Mouse (Mus musculus): ENCODE results near the gene Pfkfb2. TPM values are rescaled to one million over a fixed set of nuclear protein-coding genes. Genes with fewer than 3 reads are reported as not detected.
A peak's percentile ranks its signal among the peaks of the same experiment; 100 is the strongest.

The Pfkfb2 gene
- polyA plus RNA-seq, 1 experiment from 2014 or later, result 10.1 TPM

DNA sequence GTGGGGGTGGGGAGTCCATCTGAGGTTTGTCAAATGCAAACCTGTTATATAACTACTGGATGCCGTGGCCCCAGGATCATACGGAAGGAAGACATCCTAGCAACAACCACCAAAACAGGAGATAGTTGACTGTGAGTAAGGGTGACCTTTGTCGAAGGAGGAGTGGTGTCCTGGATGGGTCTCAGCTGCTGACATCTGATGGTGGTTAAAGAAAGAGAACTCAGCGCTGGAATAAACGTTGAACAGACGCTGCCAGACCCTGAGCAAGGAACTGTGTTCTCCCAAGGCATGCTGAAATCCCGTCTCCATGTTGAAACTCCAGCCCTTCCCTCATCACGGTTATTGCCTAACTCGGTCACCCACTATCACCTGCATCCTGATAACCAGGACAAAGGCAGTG lies 30.6 kb upstream of the Pfkfb2 start:
- no peak overlapping the region for H3K27ac ChIP-seq (replicated peaks)
- no peaks in the 10 kb centered on the region for H3K27me3 ChIP-seq
- H3K36me3 ChIP-seq, result no peaks in the 10 kb centered on the region
- H3K4me1 ChIP-seq, result no peaks in the 10 kb centered on the region
- no peak overlapping the region for H3K4me2 ChIP-seq (replicated peaks)
- 67% methylated on average over 9 of the region's 9 CpGs for WGBS
- H3K4me3 ChIP-seq (replicated peaks), result no peak overlapping the region
- no peak overlapping the region for H3K9ac ChIP-seq
- no peak for ATAC-seq (ENCODE audit: insufficient number of reproducible peaks, low FRiP score, low TSS enrichment, low read depth)
- H3K9me3 ChIP-seq (replicated peaks), result no peaks in the 10 kb centered on the region

GRCm38 (mm10) chr1:130746819-130747218 lies 17.8 kb upstream of the Pfkfb2 start:
- no peak overlapping the region for H3K4me3 ChIP-seq (replicated peaks)
- no peak overlapping the region for H3K27ac ChIP-seq (replicated peaks)
- no peak for ATAC-seq (ENCODE audit: insufficient number of reproducible peaks, low FRiP score, low TSS enrichment, low read depth)
- 90% methylated on average over 3 of the region's 3 CpGs for WGBS
- H3K4me2 ChIP-seq (replicated peaks), result no peak overlapping the region
- H3K36me3 ChIP-seq, result no peaks in the 10 kb centered on the region
- H3K9ac ChIP-seq, result no peak overlapping the region
- no peaks in the 10 kb centered on the region for H3K4me1 ChIP-seq
- H3K9me3 ChIP-seq (replicated peaks), result no peaks in the 10 kb centered on the region
- H3K27me3 ChIP-seq, result no peaks in the 10 kb centered on the region

- Histone ChIP-seq H3K4me3 (replicated peaks) (no peak overlapping the region), H3K4me2 (replicated peaks) (no peak overlapping the region), H3K27me3 (no peaks in the 10 kb centered on the region), H3K9me3 (replicated peaks) (no peaks in the 10 kb centered on the region), H3K9ac (no peak overlapping the region), H3K36me3 (no peaks in the 10 kb centered on the region), H3K27ac (replicated peaks) (no peak overlapping the region), H3K4me1 (peaks cover 4% of the 10 kb centered on the region; the same call in 1 of the 2 replicates)
- ATAC-seq (ENCODE audit: insufficient number of reproducible peaks, low FRiP score, low TSS enrichment, low read depth), result no peak
- WGBS, result 87% methylated on average over 3 of the region's 3 CpGs
These were observed 16.5 kb upstream of the Pfkfb2 start for GRCm38 (mm10) chr1:130745591-130745990.

- WGBS, result 81% methylated on average over 5 of the region's 5 CpGs
- no peak overlapping the region for H3K4me2 ChIP-seq (replicated peaks)
- no peak overlapping the region for H3K27ac ChIP-seq (replicated peaks)
These were observed 15.9 kb upstream of the Pfkfb2 start for GRCm38 (mm10) chr1:130744961-130745360.

GRCm38 (mm10) chr1:130744217-130744616 lies 15.2 kb upstream of the Pfkfb2 start:
- Histone ChIP-seq H3K9ac (no peak overlapping the region), H3K27ac (replicated peaks) (no peak overlapping the region), H3K9me3 (replicated peaks) (no peaks in the 10 kb centered on the region), H3K4me2 (replicated peaks) (no peak overlapping the region), H3K27me3 (no peaks in the 10 kb centered on the region), H3K4me1 (peaks cover 4% of the 10 kb centered on the region; the same call in 1 of the 2 replicates), H3K4me3 (replicated peaks) (no peak overlapping the region), H3K36me3 (no peaks in the 10 kb centered on the region)
- ATAC-seq (ENCODE audit: insufficient number of reproducible peaks, low FRiP score, low TSS enrichment, low read depth), result no peak
- 51% methylated on average over 2 of the region's 2 CpGs for WGBS

More at GRCm38 (mm10) chr1:130744961-130745360, 15.9 kb upstream of the Pfkfb2 start:
- Histone ChIP-seq H3K4me3 (replicated peaks) (no peak overlapping the region), H3K4me1 (peaks cover 4% of the 10 kb centered on the region; the same call in 1 of the 2 replicates), H3K27me3 (no peaks in the 10 kb centered on the region), H3K36me3 (no peaks in the 10 kb centered on the region), H3K9me3 (replicated peaks) (no peaks in the 10 kb centered on the region), H3K9ac (no peak overlapping the region)
- ATAC-seq (ENCODE audit: insufficient number of reproducible peaks, low FRiP score, low TSS enrichment, low read depth), result no peak

- WGBS, result 82% methylated on average over 1 of the region's 1 CpGs
- H3K27ac ChIP-seq (replicated peaks), result no peak overlapping the region
- H3K9ac ChIP-seq, result no peak overlapping the region
- H3K36me3 ChIP-seq, result no peaks in the 10 kb centered on the region
- no peak for ATAC-seq (ENCODE audit: insufficient number of reproducible peaks, low FRiP score, low TSS enrichment, low read depth)
- H3K9me3 ChIP-seq (replicated peaks), result no peaks in the 10 kb centered on the region
- no peak overlapping the region for H3K4me3 ChIP-seq (replicated peaks)
- H3K27me3 ChIP-seq, result no peaks in the 10 kb centered on the region
- H3K4me2 ChIP-seq (replicated peaks), result no peak overlapping the region
- H3K4me1 ChIP-seq, result peaks cover 4% of the 10 kb centered on the region; the same call in 1 of the 2 replicates
These were observed 14.7 kb upstream of the Pfkfb2 start for GRCm38 (mm10) chr1:130743775-130744174.

DNA sequence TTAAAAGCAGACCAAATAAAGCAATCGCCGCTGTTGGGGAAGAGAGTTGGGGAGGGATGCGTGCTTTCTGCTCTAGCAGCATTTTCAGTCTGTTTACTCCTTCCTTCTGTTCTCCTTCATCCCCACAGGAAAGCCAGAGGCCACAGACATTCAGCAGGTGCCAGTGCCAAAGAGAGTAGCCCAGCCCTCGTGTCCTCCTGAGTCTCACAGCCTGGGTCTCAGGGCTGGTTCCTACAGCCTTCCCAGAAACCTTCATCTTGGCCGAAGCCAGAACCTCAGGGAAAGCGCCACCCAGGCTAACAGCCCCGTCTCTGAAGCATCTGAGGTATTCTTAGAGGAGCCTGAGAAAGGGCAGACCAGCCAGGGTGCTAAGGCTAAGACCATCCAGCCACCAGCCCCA lies 13.1 kb upstream of the Pfkfb2 start:
- no peak overlapping the region for H3K4me2 ChIP-seq (replicated peaks)
- H3K36me3 ChIP-seq, result no peaks in the 10 kb centered on the region
- no peak overlapping the region for H3K27ac ChIP-seq (replicated peaks)
- no peak overlapping the region for H3K4me3 ChIP-seq (replicated peaks)
- H3K4me1 ChIP-seq, result peaks cover 4% of the 10 kb centered on the region; the same call in 1 of the 2 replicates
- 88% methylated on average over 7 of the region's 7 CpGs for WGBS
- ATAC-seq (ENCODE audit: insufficient number of reproducible peaks, low FRiP score, low TSS enrichment, low read depth), result no peak
- no peaks in the 10 kb centered on the region for H3K9me3 ChIP-seq (replicated peaks)
- no peak overlapping the region for H3K9ac ChIP-seq
- no peaks in the 10 kb centered on the region for H3K27me3 ChIP-seq

DNA sequence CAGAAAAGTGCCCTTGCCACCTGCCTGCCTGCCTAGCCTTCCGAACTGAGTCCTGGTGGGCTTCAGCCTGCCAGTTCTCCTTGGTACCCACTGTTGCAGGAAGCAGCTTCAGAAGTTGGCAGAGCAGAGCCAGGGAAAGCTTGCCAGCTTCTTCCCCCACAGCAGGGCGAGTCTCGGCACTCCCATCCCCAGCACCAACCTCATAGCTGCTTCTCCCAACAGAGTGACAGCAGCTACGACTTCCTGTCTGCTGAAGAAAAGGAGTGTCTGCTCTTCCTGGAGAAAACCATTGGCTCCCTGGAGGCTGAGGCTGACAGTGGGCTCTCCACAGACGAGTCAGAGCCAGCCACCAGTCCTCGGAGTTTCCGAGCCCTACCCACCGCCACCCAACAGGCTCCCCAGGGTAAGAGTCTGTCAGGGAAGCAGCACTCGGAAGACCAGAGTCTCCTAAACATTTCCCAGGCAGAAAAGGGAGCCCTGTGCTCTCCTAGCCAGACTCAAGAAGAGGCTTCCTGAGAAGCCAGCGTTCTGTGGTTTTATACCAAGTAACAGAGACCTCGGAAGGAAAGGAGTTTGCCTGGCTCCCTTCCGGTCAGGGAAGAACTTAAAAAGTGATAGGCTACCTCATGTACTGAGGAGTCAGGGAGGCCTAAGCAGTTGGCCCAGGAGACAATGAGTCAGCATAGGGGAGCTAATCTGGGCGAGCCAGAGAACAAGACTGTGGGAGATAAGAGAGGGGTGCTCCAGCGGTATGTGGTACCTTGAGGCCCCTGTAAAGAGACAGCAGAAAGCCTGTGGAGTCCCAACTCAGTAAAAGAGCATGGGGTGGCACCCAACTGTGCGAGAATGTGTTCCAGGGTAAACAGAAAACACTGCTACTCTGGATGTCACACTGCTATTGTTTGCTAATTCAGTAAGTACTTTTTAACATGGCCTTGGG lies 12.0 kb upstream of the Pfkfb2 start:
- no peaks in the 10 kb centered on the region for H3K27me3 ChIP-seq
- no peaks in the 10 kb centered on the region for H3K36me3 ChIP-seq
- peaks cover 4% of the 10 kb centered on the region; the same call in 1 of the 2 replicates for H3K4me1 ChIP-seq
- no peak overlapping the region for H3K9ac ChIP-seq
- WGBS, result 39% methylated on average over 15 of the region's 15 CpGs
- no peak for ATAC-seq (ENCODE audit: insufficient number of reproducible peaks, low FRiP score, low TSS enrichment, low read depth)
- 0 out of 2 replicates have a peak overlapping the region, but pooled peaks have one; percentile 3 for H3K4me2 ChIP-seq (replicated peaks)
- H3K27ac ChIP-seq (replicated peaks), result peak overlapping the region; percentile 12; the same call in 1 of the 2 replicates
- no peaks in the 10 kb centered on the region for H3K9me3 ChIP-seq (replicated peaks)
- H3K4me3 ChIP-seq (replicated peaks), result no peak overlapping the region

DNA sequence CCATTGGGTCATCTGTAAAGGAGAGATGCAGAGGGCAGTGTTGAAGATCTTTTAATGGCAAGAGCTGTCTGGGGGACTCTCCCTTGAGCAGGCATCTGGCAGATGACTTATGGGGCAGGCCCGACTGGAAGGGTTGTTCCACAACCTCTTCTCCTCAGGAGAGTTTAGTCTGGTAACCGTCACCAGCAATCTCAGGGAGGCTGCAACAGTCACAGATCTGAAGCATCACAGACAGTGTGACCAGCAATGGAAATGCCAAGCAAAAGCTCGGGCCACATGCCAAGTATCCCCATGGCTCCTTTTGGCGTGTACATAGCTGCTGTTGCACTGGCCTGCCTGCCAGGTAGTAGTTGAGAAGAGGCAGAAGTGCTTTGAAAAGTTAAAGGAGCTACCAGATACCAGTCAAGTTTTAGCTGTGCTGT lies 11.2 kb upstream of the Pfkfb2 start:
- Histone ChIP-seq H3K4me2 (replicated peaks) (no peak overlapping the region), H3K4me1 (peaks cover 4% of the 10 kb centered on the region; the same call in 1 of the 2 replicates), H3K27ac (replicated peaks) (no peak overlapping the region; the same call in 1 of the 2 replicates), H3K36me3 (no peaks in the 10 kb centered on the region), H3K9me3 (replicated peaks) (no peaks in the 10 kb centered on the region), H3K9ac (no peak overlapping the region), H3K27me3 (no peaks in the 10 kb centered on the region), H3K4me3 (replicated peaks) (no peak overlapping the region)
- 72% methylated on average over 4 of the region's 4 CpGs for WGBS
- no peak for ATAC-seq (ENCODE audit: insufficient number of reproducible peaks, low FRiP score, low TSS enrichment, low read depth)

DNA sequence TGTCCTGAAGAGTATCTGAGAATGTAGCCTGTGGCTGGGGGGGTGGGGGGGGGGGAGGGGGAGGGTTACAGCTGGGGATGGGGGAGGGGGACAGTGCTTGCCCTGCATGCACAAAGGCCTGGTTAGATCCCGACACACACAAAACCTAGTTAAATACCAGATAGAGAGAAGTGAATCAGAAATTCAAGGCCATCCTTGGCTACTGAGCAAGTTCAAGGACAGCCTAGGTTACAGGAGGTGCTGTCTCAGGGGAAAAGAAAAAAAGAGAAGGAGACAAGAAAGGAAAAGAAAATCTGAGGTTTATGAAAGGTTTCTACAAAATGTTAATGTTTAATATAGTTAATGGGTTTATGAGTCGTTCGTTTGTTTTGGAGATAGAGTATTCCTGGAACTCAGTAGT lies 10.6 kb upstream of the Pfkfb2 start:
- Histone ChIP-seq H3K9me3 (replicated peaks) (no peaks in the 10 kb centered on the region), H3K4me3 (replicated peaks) (no peak overlapping the region), H3K4me2 (replicated peaks) (no peak overlapping the region), H3K9ac (no peak overlapping the region), H3K27ac (replicated peaks) (no peak overlapping the region), H3K36me3 (no peaks in the 10 kb centered on the region), H3K27me3 (no peaks in the 10 kb centered on the region), H3K4me1 (peaks cover 4% of the 10 kb centered on the region; the same call in 1 of the 2 replicates)
- WGBS, result 77% methylated on average over 3 of the region's 3 CpGs
- ATAC-seq (ENCODE audit: insufficient number of reproducible peaks, low FRiP score, low TSS enrichment, low read depth), result no peak

DNA sequence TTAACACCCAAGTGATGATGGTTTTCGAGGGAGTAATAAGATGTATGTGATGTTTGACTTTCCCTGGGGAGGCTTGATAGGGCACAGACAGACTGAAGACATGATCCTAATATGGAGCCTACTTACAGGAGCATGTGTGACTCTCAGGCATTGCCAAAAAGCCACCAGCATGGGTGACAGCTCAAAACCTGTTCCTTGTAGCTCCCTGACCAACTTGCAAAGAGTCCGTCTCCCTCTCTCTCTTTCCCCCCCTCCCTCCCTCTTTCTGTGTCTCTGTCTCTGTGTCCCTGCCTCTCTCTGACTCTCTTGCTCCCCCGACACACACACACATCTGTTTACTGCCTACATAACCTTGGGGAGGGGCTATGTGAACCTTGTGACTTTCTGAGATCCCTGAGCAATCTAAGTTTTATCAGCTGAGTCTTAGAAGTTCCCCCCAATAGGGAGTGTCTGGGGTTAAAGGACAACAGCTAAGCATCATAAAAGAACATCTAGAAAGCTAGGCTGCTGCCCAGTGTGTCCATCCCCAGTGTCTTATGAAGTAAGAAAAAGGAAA lies 9.6 kb upstream of the Pfkfb2 start:
- ATAC-seq (ENCODE audit: insufficient number of reproducible peaks, low FRiP score, low TSS enrichment, low read depth), result no peak
- no peaks in the 10 kb centered on the region for H3K9me3 ChIP-seq (replicated peaks)
- no peaks in the 10 kb centered on the region for H3K27me3 ChIP-seq
- H3K27ac ChIP-seq (replicated peaks), result no peak overlapping the region
- H3K36me3 ChIP-seq, result no peaks in the 10 kb centered on the region
- WGBS, result 76% methylated on average over 3 of the region's 3 CpGs
- no peak overlapping the region for H3K9ac ChIP-seq
- H3K4me2 ChIP-seq (replicated peaks), result no peak overlapping the region
- H3K4me1 ChIP-seq, result peaks cover 4% of the 10 kb centered on the region; the same call in 1 of the 2 replicates
- H3K4me3 ChIP-seq (replicated peaks), result no peak overlapping the region

All from embryonic facial prominence, embryonic 15.5 days (tissue).